Mouse (Mus musculus) CD4-positive, CD25-positive, alpha-beta regulatory T cell, adult 2 months (primary cell): ENCODE data around the gene Tspan7.

Source experiments
- DNase-seq: peaks from one replicate; pipeline ENCODE4 v3.0.0-alpha.2; 2012; ENCODE audit warnings: low read depth, low spot score

The Tspan7 gene

GRCm38 (mm10) chrX:10546840-10547239 is 61.9 kb downstream of the Tspan7 start:
- no peak for DNase-seq

GRCm38 (mm10) chrX:10549708-10550107 is 64.8 kb downstream of the Tspan7 start:
- DNase-seq = peak; percentile 8

GRCm38 (mm10) chrX:10556899-10557298 is 71.9 kb downstream of the Tspan7 start:
- no peak for DNase-seq

GRCm38 (mm10) chrX:10557596-10557995 is 72.6 kb downstream of the Tspan7 start:
- DNase-seq = no peak

- no peak for DNase-seq
These were observed 73.7 kb downstream of the Tspan7 start for GRCm38 (mm10) chrX:10558625-10559024.

- DNase-seq = no peak
These were observed 80.9 kb downstream of the Tspan7 start for GRCm38 (mm10) chrX:10565811-10566210.

- DNase-seq = peak; percentile 2
These were observed 89.6 kb downstream of the Tspan7 start for GRCm38 (mm10) chrX:10574523-10574922.

- no peak for DNase-seq
These were observed 90.4 kb downstream of the Tspan7 start for GRCm38 (mm10) chrX:10575406-10575805.

- DNase-seq = no peak
These were observed 91.4 kb downstream of the Tspan7 start for GRCm38 (mm10) chrX:10576349-10576748.

GRCm38 (mm10) chrX:10577356-10577755 is 92.4 kb downstream of the Tspan7 start:
- peak; percentile 54 for DNase-seq

GRCm38 (mm10) chrX:10582731-10583130 is 97.8 kb downstream of the Tspan7 start:
- DNase-seq = no peak

GRCm38 (mm10) chrX:10592244-10592643 is 107.3 kb downstream of the Tspan7 start:
- DNase-seq = peak; percentile 24

- DNase-seq = no peak
These were observed 108.6 kb downstream of the Tspan7 start for GRCm38 (mm10) chrX:10593561-10593960.

- DNase-seq = peak; percentile 5
These were observed 132.2 kb downstream of the Tspan7 start for GRCm38 (mm10) chrX:10617119-10617518.

- DNase-seq = no peak
These were observed 156.1 kb downstream of the Tspan7 start for GRCm38 (mm10) chrX:10641062-10641461.
